Mouse (Mus musculus): ENCODE measurements at regions not wholly inside any gene's neighbourhood (a gene's known extent, or its start where the extent isn't known, plus 50 kb on each side); places are given as distances from the start of the nearest gene placed in this dataset.
A peak's percentile ranks its signal among the peaks of the same experiment; 100 is the strongest.

- H3K9ac ChIP-seq (replicated peaks; ENCODE audit: low read length) = no peak overlapping the region
- H3K27me3 ChIP-seq (ENCODE audit: insufficient read depth, low read length) = peaks cover 49% of the 10 kb centered on the region
- H3K4me2 ChIP-seq (replicated peaks; ENCODE audit: low read depth, low read length) = no peak overlapping the region
- 5% methylated on average over 11 of the region's 11 CpGs for WGBS
- H3K36me3 ChIP-seq (ENCODE audit: insufficient read depth, low read length) = no peaks in the 10 kb centered on the region
- H3K27ac ChIP-seq (ENCODE audit: low read length) = no peak overlapping the region
- peaks cover 8% of the 10 kb centered on the region for H3K4me1 ChIP-seq (ENCODE audit: insufficient read depth, low read length)
- H3K4me3 ChIP-seq (ENCODE audit: low read length) = no peak overlapping the region
- ATAC-seq (ENCODE audit: low FRiP score, low TSS enrichment) = no peak
- no peaks in the 10 kb centered on the region for H3K9me3 ChIP-seq (ENCODE audit: low read length)
Observed at GRCm38 (mm10) chr6:51180881-51181875, 251.3 kb upstream of the Nfe2l3 start.

- ATAC-seq (ENCODE audit: low FRiP score, low TSS enrichment) = no peak
- peaks cover 8% of the 10 kb centered on the region for H3K4me1 ChIP-seq (ENCODE audit: insufficient read depth, low read length)
- 18% methylated on average over 10 of the region's 10 CpGs for WGBS
- peaks cover 50% of the 10 kb centered on the region for H3K27me3 ChIP-seq (ENCODE audit: insufficient read depth, low read length)
- H3K36me3 ChIP-seq (ENCODE audit: insufficient read depth, low read length) = no peaks in the 10 kb centered on the region
- H3K27ac ChIP-seq (ENCODE audit: low read length) = no peak overlapping the region
- H3K4me2 ChIP-seq (replicated peaks; ENCODE audit: low read depth, low read length) = no peak overlapping the region
- H3K9ac ChIP-seq (replicated peaks; ENCODE audit: low read length) = no peak overlapping the region
- H3K4me3 ChIP-seq (ENCODE audit: low read length) = no peak overlapping the region
- H3K9me3 ChIP-seq (ENCODE audit: low read length) = no peaks in the 10 kb centered on the region
Observed at GRCm38 (mm10) chr6:51181905-51182304, 250.6 kb upstream of the Nfe2l3 start.

- ATAC-seq (ENCODE audit: low FRiP score, low TSS enrichment) = no peak
- Histone ChIP-seq H3K4me3 (ENCODE audit: low read length) (no peak overlapping the region), H3K27me3 (ENCODE audit: insufficient read depth, low read length) (peaks cover 57% of the 10 kb centered on the region), H3K4me1 (ENCODE audit: insufficient read depth, low read length) (peaks cover 3% of the 10 kb centered on the region; the same call in 1 of the 2 replicates), H3K9ac (replicated peaks; ENCODE audit: low read length) (no peak overlapping the region), H3K27ac (ENCODE audit: low read length) (no peak overlapping the region), H3K36me3 (ENCODE audit: insufficient read depth, low read length) (no peaks in the 10 kb centered on the region), H3K9me3 (ENCODE audit: low read length) (no peaks in the 10 kb centered on the region), H3K4me2 (replicated peaks; ENCODE audit: low read depth, low read length) (no peak overlapping the region)
- 4% methylated on average over 5 of the region's 5 CpGs for WGBS
Observed at GRCm38 (mm10) chr6:51182771-51183284, 249.6 kb upstream of the Nfe2l3 start.

- no peak overlapping the region for H3K27ac ChIP-seq (ENCODE audit: low read length)
- no peaks in the 10 kb centered on the region for H3K36me3 ChIP-seq (ENCODE audit: insufficient read depth, low read length)
- no peaks in the 10 kb centered on the region for H3K9me3 ChIP-seq (ENCODE audit: low read length)
- no peak for ATAC-seq (ENCODE audit: low FRiP score, low TSS enrichment)
- no peak overlapping the region for H3K4me2 ChIP-seq (replicated peaks; ENCODE audit: low read depth, low read length)
- H3K9ac ChIP-seq (replicated peaks; ENCODE audit: low read length) = no peak overlapping the region
- peaks cover 67% of the 10 kb centered on the region for H3K27me3 ChIP-seq (ENCODE audit: insufficient read depth, low read length)
- H3K4me1 ChIP-seq (ENCODE audit: insufficient read depth, low read length) = peaks cover 3% of the 10 kb centered on the region; the same call in 1 of the 2 replicates
- WGBS = 2% methylated on average over 21 of the region's 21 CpGs
- no peak overlapping the region for H3K4me3 ChIP-seq (ENCODE audit: low read length)
Observed at GRCm38 (mm10) chr6:51183576-51184420, 248.7 kb upstream of the Nfe2l3 start.

- ATAC-seq (ENCODE audit: low FRiP score, low TSS enrichment) = no peak
- Histone ChIP-seq H3K9ac (replicated peaks; ENCODE audit: low read length) (no peak overlapping the region), H3K4me2 (replicated peaks; ENCODE audit: low read depth, low read length) (no peak overlapping the region), H3K27ac (ENCODE audit: low read length) (no peak overlapping the region), H3K27me3 (ENCODE audit: insufficient read depth, low read length) (peaks cover 73% of the 10 kb centered on the region), H3K4me1 (ENCODE audit: insufficient read depth, low read length) (peaks cover 4% of the 10 kb centered on the region; the same call in 1 of the 2 replicates), H3K36me3 (ENCODE audit: insufficient read depth, low read length) (no peaks in the 10 kb centered on the region), H3K4me3 (ENCODE audit: low read length) (no peak overlapping the region), H3K9me3 (ENCODE audit: low read length) (no peaks in the 10 kb centered on the region)
- 3% methylated on average over 3 of the region's 3 CpGs for WGBS
Observed at GRCm38 (mm10) chr6:51184500-51184899, 248.0 kb upstream of the Nfe2l3 start.

- H3K9me3 ChIP-seq (ENCODE audit: low read length) = no peaks in the 10 kb centered on the region
- H3K36me3 ChIP-seq (ENCODE audit: insufficient read depth, low read length) = no peaks in the 10 kb centered on the region
- H3K27ac ChIP-seq (ENCODE audit: low read length) = no peak overlapping the region
- H3K27me3 ChIP-seq (ENCODE audit: insufficient read depth, low read length) = peaks cover 71% of the 10 kb centered on the region
- H3K9ac ChIP-seq (replicated peaks; ENCODE audit: low read length) = no peak overlapping the region
- 20% methylated on average over 6 of the region's 6 CpGs for WGBS
- peaks cover 4% of the 10 kb centered on the region; the same call in 1 of the 2 replicates for H3K4me1 ChIP-seq (ENCODE audit: insufficient read depth, low read length)
- ATAC-seq (ENCODE audit: low FRiP score, low TSS enrichment) = no peak
- no peak overlapping the region for H3K4me3 ChIP-seq (ENCODE audit: low read length)
- no peak overlapping the region for H3K4me2 ChIP-seq (replicated peaks; ENCODE audit: low read depth, low read length)
Observed at GRCm38 (mm10) chr6:51185201-51185600, 247.3 kb upstream of the Nfe2l3 start.

- Histone ChIP-seq H3K9me3 (ENCODE audit: low read length) (no peaks in the 10 kb centered on the region), H3K27ac (ENCODE audit: low read length) (no peak overlapping the region), H3K4me2 (replicated peaks; ENCODE audit: low read depth, low read length) (no peak overlapping the region), H3K36me3 (ENCODE audit: insufficient read depth, low read length) (no peaks in the 10 kb centered on the region), H3K4me1 (ENCODE audit: insufficient read depth, low read length) (peaks cover 8% of the 10 kb centered on the region; the same call in 1 of the 2 replicates), H3K9ac (replicated peaks; ENCODE audit: low read length) (no peak overlapping the region), H3K27me3 (ENCODE audit: insufficient read depth, low read length) (peaks cover 68% of the 10 kb centered on the region), H3K4me3 (ENCODE audit: low read length) (no peak overlapping the region)
- ATAC-seq (ENCODE audit: low FRiP score, low TSS enrichment) = peak; percentile 67; the same call in 1 of the 2 replicates
- 72% methylated on average over 3 of the region's 3 CpGs for WGBS
Observed at GRCm38 (mm10) chr6:51189173-51189572, 243.3 kb upstream of the Nfe2l3 start.

- Histone ChIP-seq H3K4me2 (replicated peaks; ENCODE audit: low read depth, low read length) (no peak overlapping the region; the same call in 1 of the 2 replicates), H3K27me3 (ENCODE audit: insufficient read depth, low read length) (peaks cover 37% of the 10 kb centered on the region), H3K9ac (replicated peaks; ENCODE audit: low read length) (no peak overlapping the region), H3K4me1 (ENCODE audit: insufficient read depth, low read length) (peaks cover 8% of the 10 kb centered on the region; the same call in 1 of the 2 replicates), H3K27ac (ENCODE audit: low read length) (no peak overlapping the region), H3K36me3 (ENCODE audit: insufficient read depth, low read length) (no peaks in the 10 kb centered on the region), H3K4me3 (ENCODE audit: low read length) (no peak overlapping the region), H3K9me3 (ENCODE audit: low read length) (no peaks in the 10 kb centered on the region)
- WGBS = 34% methylated on average over 8 of the region's 8 CpGs
- no peak for ATAC-seq (ENCODE audit: low FRiP score, low TSS enrichment)
Observed at GRCm38 (mm10) chr6:51192826-51193225, 239.6 kb upstream of the Nfe2l3 start.

- Histone ChIP-seq H3K27ac (ENCODE audit: low read length) (no peak overlapping the region), H3K27me3 (ENCODE audit: insufficient read depth, low read length) (peaks cover 32% of the 10 kb centered on the region), H3K9ac (replicated peaks; ENCODE audit: low read length) (no peak overlapping the region)
Observed at GRCm38 (mm10) chr6:51193356-51193755, 239.1 kb upstream of the Nfe2l3 start.

More at GRCm38 (mm10) chr6:51193356-51193755, 239.1 kb upstream of the Nfe2l3 start:
- Histone ChIP-seq H3K9me3 (ENCODE audit: low read length) (no peaks in the 10 kb centered on the region), H3K4me3 (ENCODE audit: low read length) (no peak overlapping the region), H3K4me2 (replicated peaks; ENCODE audit: low read depth, low read length) (peak overlapping the region; percentile 38), H3K36me3 (ENCODE audit: insufficient read depth, low read length) (no peaks in the 10 kb centered on the region), H3K4me1 (ENCODE audit: insufficient read depth, low read length) (peaks cover 8% of the 10 kb centered on the region; the same call in 1 of the 2 replicates)
- ATAC-seq (ENCODE audit: low FRiP score, low TSS enrichment) = no peak
- 14% methylated on average over 12 of the region's 12 CpGs for WGBS
